ENCODE assay signal across 18 mouse cellular contexts in genomic region chr17:27586661-27587060, GRCm38 (mm10). TPM values are rescaled to one million over a fixed set of nuclear protein-coding genes. Genes with fewer than 3 reads are reported as not detected.
DNase-seq lines count a peak whose midpoint lies in the region; ATAC-seq lines count a peak whose summit lies in the region.
"Had no signal": no experiment of that assay in that cellular context is flagged by ENCODE, and none has a peak within 500 bp of the region (broad histone marks: within the 10 kb centered on the region; RNA-seq: fewer than 3 reads in every experiment).

No protein-coding gene starts in this region.

- H3K4me3 ChIP-seq in limb, embryonic 12.5 days (replicated peaks) = no peak overlapping the region
- H3K4me3 ChIP-seq in limb, embryonic 10.5 days = no peak overlapping the region
- H3K4me3 ChIP-seq in kidney, embryonic 14.5 days (ENCODE audit: low read length) = no peak overlapping the region
- H3K4me3 ChIP-seq: erythroblast, embryonic 14.5 days; kidney, embryonic 15.5 days; liver, embryonic 15.5 days had no signal

- peaks cover 92% of the 10 kb centered on the region for H3K36me3 ChIP-seq in limb, embryonic 12.5 days
- peaks cover 96% of the 10 kb centered on the region for H3K36me3 ChIP-seq in limb, embryonic 10.5 days
- H3K36me3 ChIP-seq in kidney, embryonic 14.5 days (ENCODE audit: control insufficient read depth, insufficient read depth, low read length) = peaks cover 44% of the 10 kb centered on the region

- peak overlapping the region; percentile 35; the same call in 1 of the 2 replicates for H3K27ac ChIP-seq in limb, embryonic 12.5 days
- H3K27ac ChIP-seq in limb, embryonic 10.5 days = no peak overlapping the region
- H3K27ac ChIP-seq in kidney, embryonic 14.5 days (ENCODE audit: low read depth, low read length) = no peak overlapping the region
- H3K27ac ChIP-seq: kidney, embryonic 15.5 days had no signal

- intact Hi-C loops in gastrocnemius, postnatal 14 days (cut with DNase I; ENCODE audit: low total_unique reads) = no loop called here

- H3K9ac ChIP-seq in limb, embryonic 12.5 days (replicated peaks) = no peak overlapping the region
- no peak overlapping the region for H3K9ac ChIP-seq in kidney, embryonic 14.5 days (ENCODE audit: low read depth, low read length)
- H3K9ac ChIP-seq: kidney, embryonic 15.5 days; liver, embryonic 15.5 days had no signal

- no peaks in the 10 kb centered on the region for H3K27me3 ChIP-seq in limb, embryonic 12.5 days
- no peaks in the 10 kb centered on the region for H3K27me3 ChIP-seq in limb, embryonic 10.5 days (ENCODE audit: low read depth, poor library complexity, severe bottlenecking)
- no peaks in the 10 kb centered on the region for H3K27me3 ChIP-seq in kidney, embryonic 14.5 days (ENCODE audit: control insufficient read depth, insufficient read depth, low read length)
- H3K27me3 ChIP-seq: kidney, embryonic 15.5 days; liver, embryonic 15.5 days had no signal

- no peaks in the 10 kb centered on the region for H3K9me3 ChIP-seq in limb, embryonic 12.5 days
- H3K9me3 ChIP-seq in limb, embryonic 10.5 days (replicated peaks) = no peaks in the 10 kb centered on the region
- no peaks in the 10 kb centered on the region for H3K9me3 ChIP-seq in kidney, embryonic 14.5 days (ENCODE audit: control insufficient read depth, low read length)
- H3K9me3 ChIP-seq: kidney, embryonic 15.5 days; liver, embryonic 15.5 days had no signal

- 63% methylated on average over 9 of the region's 9 CpGs for WGBS in limb, embryonic 12.5 days
- 74% methylated on average over 9 of the region's 9 CpGs for WGBS in limb, embryonic 10.5 days
- 59% methylated on average over 9 of the region's 9 CpGs for WGBS in kidney, embryonic 14.5 days

- no peak for ATAC-seq in limb, embryonic 12.5 days (ENCODE audit: insufficient number of reproducible peaks, insufficient read depth, low FRiP score, low TSS enrichment, low read depth)
- no peak for ATAC-seq in kidney, embryonic 14.5 days (ENCODE audit: low FRiP score, low TSS enrichment)

- peaks cover 8% of the 10 kb centered on the region for H3K4me1 ChIP-seq in limb, embryonic 12.5 days (replicated peaks)
- peaks cover 9% of the 10 kb centered on the region for H3K4me1 ChIP-seq in limb, embryonic 10.5 days
- no peaks in the 10 kb centered on the region for H3K4me1 ChIP-seq in kidney, embryonic 14.5 days (ENCODE audit: control insufficient read depth, insufficient read depth, low read length)

- DNase-seq in gastrocnemius, adult 18-20 months (ENCODE audit: low spot score) = peak; percentile 49
- DNase-seq in gastrocnemius, postnatal 14 days = no peak
- DNase-seq in limb, embryonic 10.5 days (ENCODE audit: low spot score) = no peak
- DNase-seq in heart, adult 8-10 months (ENCODE audit: low spot score) = peak; percentile 54
- peak; percentile 60 for DNase-seq in heart, postnatal 4 days
- no peak for DNase-seq in ovary, postnatal 10 days (ENCODE audit: low spot score)
- DNase-seq: adrenal gland, adult 2 months; lung, postnatal 4 days; spleen, adult 18-20 months; thymus, postnatal 25 days had no signal

- H3K4me2 ChIP-seq in limb, embryonic 12.5 days = no peak overlapping the region
- no peak overlapping the region for H3K4me2 ChIP-seq in kidney, embryonic 14.5 days (replicated peaks; ENCODE audit: low read depth, low read length)
- H3K4me2 ChIP-seq: kidney, embryonic 15.5 days; liver, embryonic 15.5 days had no signal

RNA-seq across cellular contexts. Expression of gene AI413582, which starts 21.1 kb away (rescaled TPM):
- total RNA-seq in gastrocnemius, adult 18-20 months (2021) = 1 to 10 TPM; 2.8 to 4.0 TPM
- 1 to 10 TPM; 2.6 to 4.4 TPM for total RNA-seq in gastrocnemius, postnatal 14 days (2021)
- 14.9 and 16.6 TPM in 2 replicates for polyA plus RNA-seq in limb, embryonic 12.5 days (2016; fragmentation: Nextera tagmentation; extraction: Ambion mirVana)
- 9.4 TPM in 2 replicates for polyA plus RNA-seq in limb, embryonic 10.5 days (2016; fragmentation: Nextera tagmentation; extraction: Ambion mirVana)
- total RNA-seq in heart, adult 8-10 months (2022) = 10 to 100 TPM in 2 of 4 experiments, 1 to 10 TPM in 2; 6.4 to 10.3 (median 9.9) TPM
- 1 to 10 TPM; 8.7 to 8.8 TPM for total RNA-seq in heart, postnatal 4 days (2021)
- polyA plus RNA-seq in kidney, embryonic 14.5 days (2014; fragmentation: Nextera tagmentation; extraction: Ambion mirVana) = 17.4 and 22.3 TPM in 2 replicates

RNA-seq across cellular contexts. Expression of gene Hmga1, which starts 30.4 kb away (rescaled TPM):
- total RNA-seq in gastrocnemius, adult 18-20 months (2021) = 10 to 100 TPM; 31.9 to 32.7 TPM
- 10 to 100 TPM; 17.2 to 18.7 TPM for total RNA-seq in gastrocnemius, postnatal 14 days (2021)
- polyA plus RNA-seq in limb, embryonic 12.5 days (2016; fragmentation: Nextera tagmentation; extraction: Ambion mirVana) = 324 and 334 TPM in 2 replicates
- 904 and 1,218 TPM in 2 replicates for polyA plus RNA-seq in limb, embryonic 10.5 days (2016; fragmentation: Nextera tagmentation; extraction: Ambion mirVana)
- 10 to 100 TPM; 42.6 to 51.1 (median 46.9) TPM for total RNA-seq in heart, adult 8-10 months (2022)
- 10 to 100 TPM; 54.8 to 59.1 TPM for total RNA-seq in heart, postnatal 4 days (2021)
- polyA plus RNA-seq in kidney, embryonic 14.5 days (2014; fragmentation: Nextera tagmentation; extraction: Ambion mirVana) = 351 and 355 TPM in 2 replicates

RNA-seq across cellular contexts. Expression of gene Nudt3, which starts 36.6 kb away (rescaled TPM):
- total RNA-seq in gastrocnemius, adult 18-20 months (2021) = 100 to 1,000 TPM; 249 to 272 TPM
- 100 to 1,000 TPM; 218 to 230 TPM for total RNA-seq in gastrocnemius, postnatal 14 days (2021)
- polyA plus RNA-seq in limb, embryonic 12.5 days (2016; fragmentation: Nextera tagmentation; extraction: Ambion mirVana) = 120 and 126 TPM in 2 replicates
- polyA plus RNA-seq in limb, embryonic 10.5 days (2016; fragmentation: Nextera tagmentation; extraction: Ambion mirVana) = 88.2 and 96.2 TPM in 2 replicates
- 100 to 1,000 TPM; 349 to 367 (median 360) TPM for total RNA-seq in heart, adult 8-10 months (2022)
- 100 to 1,000 TPM; 340 to 371 TPM for total RNA-seq in heart, postnatal 4 days (2021)
- polyA plus RNA-seq in kidney, embryonic 14.5 days (2014; fragmentation: Nextera tagmentation; extraction: Ambion mirVana) = 32.2 and 74.9 TPM in 2 replicates

RNA-seq across cellular contexts. Expression of gene RPS10-NUDT3, which starts 48.4 kb away (rescaled TPM):
- 1 to 10 TPM in 1 of 2 experiments, not detected in 1; 1.5 TPM for total RNA-seq in gastrocnemius, adult 18-20 months (2021)
- not detected for total RNA-seq in gastrocnemius, postnatal 14 days (2021)
- not detected in 2 replicates for polyA plus RNA-seq in limb, embryonic 12.5 days (2016; fragmentation: Nextera tagmentation; extraction: Ambion mirVana)
- polyA plus RNA-seq in limb, embryonic 10.5 days (2016; fragmentation: Nextera tagmentation; extraction: Ambion mirVana) = not detected in 2 replicates
- total RNA-seq in heart, adult 8-10 months (2022) = under 1 TPM in 1 of 4 experiments, not detected in 3; 0.98 TPM
- not detected for total RNA-seq in heart, postnatal 4 days (2021)
- not detected in 2 replicates for polyA plus RNA-seq in kidney, embryonic 14.5 days (2014; fragmentation: Nextera tagmentation; extraction: Ambion mirVana)
- total RNA-seq: adrenal gland, adult 2 months; monocyte, adult 5-6 weeks had no signal
- polyA plus RNA-seq: adrenal gland, adult 2 months; brain, embryonic 14.5 days; erythroblast, embryonic 14.5 days; kidney, embryonic 15.5 days; liver, embryonic 15.5 days; stomach, embryonic 16.5 days had no signal

RNA-seq across cellular contexts. Expression of gene Rps10, which starts 49.8 kb away (rescaled TPM):
- 100 to 1,000 TPM; 400 to 411 TPM for total RNA-seq in gastrocnemius, adult 18-20 months (2021)
- total RNA-seq in gastrocnemius, postnatal 14 days (2021) = 100 to 1,000 TPM; 514 to 595 TPM
- 963 and 987 TPM in 2 replicates for polyA plus RNA-seq in limb, embryonic 12.5 days (2016; fragmentation: Nextera tagmentation; extraction: Ambion mirVana)
- 875 and 1,046 TPM in 2 replicates for polyA plus RNA-seq in limb, embryonic 10.5 days (2016; fragmentation: Nextera tagmentation; extraction: Ambion mirVana)
- 100 to 1,000 TPM; 481 to 609 (median 561) TPM for total RNA-seq in heart, adult 8-10 months (2022)
- 100 to 1,000 TPM; 857 to 917 TPM for total RNA-seq in heart, postnatal 4 days (2021)
- polyA plus RNA-seq in kidney, embryonic 14.5 days (2014; fragmentation: Nextera tagmentation; extraction: Ambion mirVana) = 1,163 and 1,521 TPM in 2 replicates

Comparison
In these comparisons a context has a peak if more than half of its experiments do, and no peak if none do; other contexts are left out.
1. DNase-seq: peak in gastrocnemius, adult 18-20 months (single experiment), heart, adult 8-10 months (single experiment) and heart, postnatal 4 days (single experiment); none in gastrocnemius, postnatal 14 days (single experiment), limb, embryonic 10.5 days (single experiment) and ovary, postnatal 10 days (single experiment).